Mouse (Mus musculus): Measurements from ENCODE around the gene Agxt.

GRCm38 (mm10) chr1:93182281-93182680, 47.2 kb downstream of the Agxt start:
- TF ChIP-seq HCFC1 (IDR thresholded peaks at IDR 0.05; ENCODE audit: borderline replicate concordance, insufficient read depth, low read length) (no peak), ZNF384 (IDR thresholded peaks at IDR 0.05; ENCODE audit: low read depth, low read length) (no peak), MAFK (IDR thresholded peaks at IDR 0.05; ENCODE audit: insufficient read depth, low read depth, low read length) (no peak), CHD2 (IDR thresholded peaks at IDR 0.05; ENCODE audit: low read depth, low read length) (no peak)
